ENCODE assay signal across 9 mouse cellular contexts in genomic region chr5:86410815-86411214, GRCm38 (mm10). TPM values are rescaled to one million over a fixed set of nuclear protein-coding genes. Genes with fewer than 3 reads are reported as not detected.
A peak's percentile ranks its signal among the peaks of the same experiment; 100 is the strongest.
DNase-seq lines count a peak whose midpoint lies in the region; ATAC-seq lines count a peak whose summit lies in the region.
"Had no signal": no experiment of that assay in that cellular context is flagged by ENCODE, and none has a peak within 500 bp of the region (broad histone marks: within the 10 kb centered on the region; RNA-seq: fewer than 3 reads in every experiment).

No protein-coding gene starts in this region.

- no peak for DNase-seq in cerebellum, adult 11-12 months
- peak; percentile 18 for DNase-seq in layer of hippocampus, adult 11-12 months (ENCODE audit: low spot score)
- no peak for DNase-seq in layer of hippocampus, postnatal 36 days
- DNase-seq in A20 (ENCODE audit: low read depth, low spot score), result peak; percentile 32
- DNase-seq in cerebellum, postnatal 10 days, result peak; percentile 58 to 68
- DNase-seq in gastrocnemius, adult 8-10 months (ENCODE audit: low spot score in 2 of 2), result no peak
- DNase-seq in urinary bladder, postnatal 36 days (ENCODE audit: low spot score in 2 of 2), result no peak

- peak; percentile 36; the same call in 1 of the 2 replicates for ATAC-seq in cerebellum, adult (ENCODE audit: insufficient number of reproducible peaks, low FRiP score, low TSS enrichment)

RNA-seq across cellular contexts. Expression of gene Tmprss11d, which starts 37.6 kb away (rescaled TPM):
- not detected for total RNA-seq in layer of hippocampus, postnatal 36 days (2021)
- not detected for total RNA-seq in gastrocnemius, adult 8-10 months (2022)
- total RNA-seq: left cerebral cortex, postnatal 14 days had no signal

RNA-seq across cellular contexts. Expression of gene Tmprss11a, which starts 58.0 kb away (rescaled TPM):
- total RNA-seq in layer of hippocampus, postnatal 36 days (2021), result under 1 TPM in 1 of 2 experiments, not detected in 1; 0.13 TPM
- not detected for total RNA-seq in gastrocnemius, adult 8-10 months (2022)
- total RNA-seq: left cerebral cortex, postnatal 14 days had no signal

Comparison
In these comparisons a context has a peak if more than half of its experiments do, and no peak if none do; other contexts are left out.
1. DNase-seq: peak in layer of hippocampus, adult 11-12 months (single experiment), A20 (single experiment) and cerebellum, postnatal 10 days (2 of 2); none in cerebellum, adult 11-12 months (single experiment), layer of hippocampus, postnatal 36 days (0 of 2), gastrocnemius, adult 8-10 months (0 of 2) and urinary bladder, postnatal 36 days (0 of 2).